In the genomic region with DNA sequence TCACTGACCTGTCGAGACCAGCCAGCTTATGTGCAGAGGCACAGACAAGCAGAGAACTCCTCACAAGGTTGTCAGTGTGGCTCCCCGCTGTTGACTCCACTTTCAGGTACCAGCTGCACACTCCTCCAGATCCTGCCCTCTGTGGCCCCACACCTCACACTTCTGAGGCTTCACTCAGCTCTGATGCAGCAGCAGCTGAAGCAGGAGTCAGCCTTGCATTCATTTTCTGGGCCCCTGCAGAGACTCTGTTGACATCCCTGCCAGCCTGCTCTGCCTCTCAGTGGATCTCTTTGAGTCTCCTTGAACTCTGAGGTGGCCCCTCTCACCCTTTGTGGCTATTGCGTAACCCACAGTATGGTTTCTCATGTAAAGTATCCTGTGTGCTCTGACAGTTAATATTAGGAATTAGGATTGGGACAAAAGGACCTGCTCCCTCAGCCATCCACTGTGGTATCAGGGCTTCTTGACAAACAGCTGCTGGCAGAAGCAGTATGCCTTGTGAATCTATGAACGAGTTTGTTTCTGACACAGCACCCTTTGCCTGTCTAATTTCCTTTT, we compare ENCODE assay signal across 15 mouse cellular contexts. TPM values are rescaled to one million over a fixed set of nuclear protein-coding genes. Genes with fewer than 3 reads are reported as not detected.
A peak's percentile ranks its signal among the peaks of the same experiment; 100 is the strongest.
DNase-seq lines count a peak whose midpoint lies in the region; ATAC-seq lines count a peak whose summit lies in the region.
"Had no signal": no experiment of that assay in that cellular context is flagged by ENCODE, and none has a peak within 500 bp of the region (broad histone marks: within the 10 kb centered on the region; RNA-seq: fewer than 3 reads in every experiment).

No protein-coding gene starts in this region.

- no peaks in the 10 kb centered on the region for H3K9me3 ChIP-seq in forebrain, embryonic 15.5 days
- H3K9me3 ChIP-seq in midbrain, embryonic 12.5 days = no peaks in the 10 kb centered on the region
- H3K9me3 ChIP-seq: G1E; liver, embryonic 13.5 days had no signal

- no peak overlapping the region for H3K9ac ChIP-seq in forebrain, embryonic 15.5 days (replicated peaks)
- H3K9ac ChIP-seq in midbrain, embryonic 12.5 days (replicated peaks) = no peak overlapping the region; the same call in 1 of the 2 replicates
- H3K9ac ChIP-seq: liver, embryonic 13.5 days had no signal

- no peak overlapping the region for H3K4me2 ChIP-seq in forebrain, embryonic 15.5 days (replicated peaks)
- no peak overlapping the region for H3K4me2 ChIP-seq in midbrain, embryonic 12.5 days (replicated peaks)
- H3K4me2 ChIP-seq: liver, embryonic 13.5 days had no signal

- peak; percentile 30 for DNase-seq in embryo, embryonic 11 days
- DNase-seq in embryo, embryonic 10.5 days (ENCODE audit: low spot score) = no peak
- peak; percentile 19 for DNase-seq in 416B (ENCODE audit: low read depth)
- DNase-seq in kidney, adult 18-20 months = no peak
- DNase-seq in c-Kit-positive CD71-positive TER-119-positive erythroid progenitor cells, embryonic 14.5 days (ENCODE audit: low spot score) = no peak
- no peak for DNase-seq in kidney, postnatal 25 days
- DNase-seq: cerebellum, adult 11-12 months; gastrocnemius, postnatal 25 days; liver, embryonic 13.5 days; lung, postnatal 14 days; spleen, adult 18-20 months had no signal

- peaks cover 11% of the 10 kb centered on the region for H3K4me1 ChIP-seq in forebrain, embryonic 15.5 days
- H3K4me1 ChIP-seq in midbrain, embryonic 12.5 days = peaks cover 18% of the 10 kb centered on the region
- H3K4me1 ChIP-seq: liver, embryonic 13.5 days had no signal

- H3K27me3 ChIP-seq in forebrain, embryonic 15.5 days = no peaks in the 10 kb centered on the region
- no peaks in the 10 kb centered on the region for H3K27me3 ChIP-seq in midbrain, embryonic 12.5 days
- H3K27me3 ChIP-seq: liver, embryonic 13.5 days had no signal

- H3K36me3 ChIP-seq in forebrain, embryonic 15.5 days = no peaks in the 10 kb centered on the region
- H3K36me3 ChIP-seq in midbrain, embryonic 12.5 days = no peaks in the 10 kb centered on the region
- H3K36me3 ChIP-seq: G1E; liver, embryonic 13.5 days had no signal

- 28% methylated on average over 4 of the region's 4 CpGs for WGBS in forebrain, embryonic 15.5 days
- 40% methylated on average over 4 of the region's 4 CpGs for WGBS in midbrain, embryonic 12.5 days

- H3K4me3 ChIP-seq in forebrain, embryonic 15.5 days = no peak overlapping the region
- no peak overlapping the region for H3K4me3 ChIP-seq in midbrain, embryonic 12.5 days
- H3K4me3 ChIP-seq: liver, embryonic 13.5 days had no signal

- ATAC-seq in forebrain, embryonic 15.5 days (replicated peaks) = no peak
- peak; percentile 30; the same call in 1 of the 2 replicates for ATAC-seq in midbrain, embryonic 12.5 days (ENCODE audit: low FRiP score, low read depth)
- ATAC-seq: activated CD4-positive, CD25-positive, alpha-beta regulatory T cell, adult 4 months had no signal

- H3K27ac ChIP-seq in forebrain, embryonic 15.5 days (replicated peaks) = peak overlapping the region; percentile 43
- H3K27ac ChIP-seq in midbrain, embryonic 12.5 days (replicated peaks) = peak overlapping the region; percentile 74
- H3K27ac ChIP-seq: liver, embryonic 13.5 days had no signal

RNA-seq across cellular contexts. Expression of a gene that starts 32.0 kb away (rescaled TPM):
- polyA plus RNA-seq in forebrain, embryonic 15.5 days (2015; fragmentation: Nextera tagmentation; extraction: Ambion mirVana) = 10.5 TPM in 2 replicates
- polyA plus RNA-seq in midbrain, embryonic 12.5 days (2016; fragmentation: Nextera tagmentation; extraction: Ambion mirVana) = 3.8 and 4.7 TPM in 2 replicates
- polyA plus RNA-seq: G1E had no signal

RNA-seq across cellular contexts. Expression of a gene that starts 32.8 kb away (rescaled TPM):
- 5.1 and 5.9 TPM in 2 replicates for polyA plus RNA-seq in forebrain, embryonic 15.5 days (2015; fragmentation: Nextera tagmentation; extraction: Ambion mirVana)
- 11.0 and 12.0 TPM in 2 replicates for polyA plus RNA-seq in midbrain, embryonic 12.5 days (2016; fragmentation: Nextera tagmentation; extraction: Ambion mirVana)

Comparison
In these comparisons a context has a peak if more than half of its experiments do, and no peak if none do; other contexts are left out.
1. DNase-seq: peak in embryo, embryonic 11 days (single experiment) and 416B (single experiment); none in embryo, embryonic 10.5 days (single experiment), kidney, adult 18-20 months (single experiment), c-Kit-positive CD71-positive TER-119-positive erythroid progenitor cells, embryonic 14.5 days (single experiment) and kidney, postnatal 25 days (0 of 2).